ENCODE assay signal across 22 mouse cellular contexts in the genomic region with DNA sequence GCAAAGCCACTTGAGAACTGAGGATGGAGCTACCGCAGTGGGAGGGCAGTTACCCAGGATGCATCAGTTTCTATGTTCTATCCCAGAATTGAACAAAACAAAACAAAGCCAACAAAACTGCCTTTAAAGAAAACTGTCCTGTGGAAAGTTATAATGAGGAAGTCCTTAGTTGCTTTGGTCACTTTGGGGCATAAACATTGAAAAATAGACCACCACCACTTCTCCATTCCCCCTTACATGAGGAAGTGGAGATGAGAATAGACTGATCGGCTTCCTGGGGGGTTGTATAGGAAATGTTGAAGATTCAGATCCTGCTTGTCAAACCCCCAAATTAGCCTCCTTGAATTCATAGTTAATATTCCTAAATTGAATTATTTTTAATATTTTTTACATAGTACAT. TPM values are rescaled to one million over a fixed set of nuclear protein-coding genes. Genes with fewer than 3 reads are reported as not detected.
DNase-seq lines count a peak whose midpoint lies in the region; ATAC-seq and TF ChIP-seq lines count a peak whose summit lies in the region.
"Had no signal": no experiment of that assay in that cellular context is flagged by ENCODE, and none has a peak within 500 bp of the region (broad histone marks: within the 10 kb centered on the region; RNA-seq: fewer than 3 reads in every experiment).

No protein-coding gene starts in this region.

- ATAC-seq in liver, embryonic 11.5 days (replicated peaks; ENCODE audit: low FRiP score) = no peak
- ATAC-seq in granulocyte monocyte progenitor cell, adult 5-6 weeks (replicated peaks; ENCODE audit: poor library complexity, severe bottlenecking) = peak; percentile 97
- ATAC-seq in monocyte, adult 5-6 weeks (replicated peaks; ENCODE audit: insufficient number of reproducible peaks, low FRiP score, low TSS enrichment, poor library complexity, severe bottlenecking) = peak; percentile 41; the same call in 1 of the 2 replicates
- ATAC-seq: forebrain, embryonic 14.5 days had no signal

- intact Hi-C loops in left cerebral cortex, postnatal 14 days (cut with DNase I) = no loop called here
- intact Hi-C loops in gastrocnemius, adult 2 months (cut with DNase I) = no loop called here

- 0 out of 2 replicates have a peak, but pooled peaks cover 2% of the 10 kb centered on the region for H3K4me1 ChIP-seq in liver, adult 2 months (ENCODE audit: control insufficient read depth, insufficient read depth, low read length)
- H3K4me1 ChIP-seq in liver, embryonic 11.5 days (replicated peaks; ENCODE audit: control insufficient read depth, insufficient read depth, low read length) = no peaks in the 10 kb centered on the region
- H3K4me1 ChIP-seq in bone marrow macrophage, adult 2 months (ENCODE audit: control insufficient read depth, insufficient read depth, low read length) = peaks cover 29% of the 10 kb centered on the region
- H3K4me1 ChIP-seq: embryonic facial prominence, embryonic 15.5 days; forebrain, embryonic 10.5 days; heart, embryonic 10.5 days; hindbrain, embryonic 13.5 days had no signal

- peak; percentile 50 for DNase-seq in liver, adult 2 months (ENCODE audit: extremely low read depth, low read depth, low spot score)
- DNase-seq in liver, embryonic 11.5 days (ENCODE audit: low spot score) = no peak
- no peak for DNase-seq in left cerebral cortex, postnatal 14 days (ENCODE audit: low spot score in 2 of 2)
- DNase-seq in layer of hippocampus, adult 11-12 months (ENCODE audit: low spot score) = no peak
- DNase-seq in gastrocnemius, adult 2 months = no peak
- DNase-seq: adrenal gland, postnatal 10 days; cerebellum, adult 18-20 months; cerebellum, postnatal 10 days; embryo, embryonic 11 days; gastrocnemius, postnatal 36 days; heart, postnatal 10 days; heart, postnatal 4 days had no signal

- H3K4me2 ChIP-seq in liver, embryonic 11.5 days = no peak overlapping the region
- H3K4me2 ChIP-seq: embryonic facial prominence, embryonic 15.5 days; hindbrain, embryonic 13.5 days had no signal

- H3K79me2 ChIP-seq in liver, adult 2 months (ENCODE audit: control insufficient read depth, insufficient read depth, low read length) = no peaks in the 10 kb centered on the region; the same call in 1 of the 2 replicates

- no peak for TF ChIP-seq CTCF in liver, adult 2 months (IDR thresholded peaks at IDR 0.05; ENCODE audit: low read depth, low read length)
- TF ChIP-seq CTCF in bone marrow macrophage, adult 2 months (IDR thresholded peaks at IDR 0.05; ENCODE audit: low read depth, low read length) = no peak
- no peak for TF ChIP-seq CTCF in gastrocnemius, adult 2 months (IDR thresholded peaks at IDR 0.05)

- no peaks in the 10 kb centered on the region for H3K9me3 ChIP-seq in liver, embryonic 11.5 days (ENCODE audit: control insufficient read depth, low read length)
- H3K9me3 ChIP-seq: embryonic facial prominence, embryonic 15.5 days; forebrain, embryonic 10.5 days; heart, embryonic 10.5 days; hindbrain, embryonic 13.5 days had no signal

- H3K36me3 ChIP-seq in liver, adult 2 months (ENCODE audit: control insufficient read depth, insufficient read depth, low read length) = peaks cover 45% of the 10 kb centered on the region
- H3K36me3 ChIP-seq in liver, embryonic 11.5 days (ENCODE audit: control insufficient read depth, insufficient read depth, low read length) = no peaks in the 10 kb centered on the region
- H3K36me3 ChIP-seq: embryonic facial prominence, embryonic 15.5 days; forebrain, embryonic 10.5 days; heart, embryonic 10.5 days; hindbrain, embryonic 13.5 days had no signal

- no peak for TF ChIP-seq POLR2A in liver, adult 2 months (IDR thresholded peaks at IDR 0.05; ENCODE audit: extremely low read depth, insufficient read depth, low read length)
- TF ChIP-seq POLR2A in bone marrow macrophage, adult 2 months (IDR thresholded peaks at IDR 0.05; ENCODE audit: borderline replicate concordance, low read depth, low read length) = no peak

- no peak overlapping the region for H3K27ac ChIP-seq in liver, adult 2 months (replicated peaks; ENCODE audit: insufficient read depth, low read depth, low read length)
- H3K27ac ChIP-seq in liver, embryonic 11.5 days (ENCODE audit: low read depth, low read length) = no peak overlapping the region
- H3K27ac ChIP-seq in bone marrow macrophage, adult 2 months (ENCODE audit: insufficient read depth, low read depth, low read length) = peak overlapping the region; percentile 81
- no peak overlapping the region for H3K27ac ChIP-seq in gastrocnemius, adult 2 months
- H3K27ac ChIP-seq: embryonic facial prominence, embryonic 15.5 days; forebrain, embryonic 10.5 days; heart, embryonic 10.5 days; hindbrain, embryonic 13.5 days had no signal

- H3K9ac ChIP-seq in liver, adult 2 months (ENCODE audit: low read depth, low read length) = no peak overlapping the region
- H3K9ac ChIP-seq in liver, embryonic 11.5 days (ENCODE audit: low read depth, low read length) = no peak overlapping the region
- H3K9ac ChIP-seq: embryonic facial prominence, embryonic 15.5 days; hindbrain, embryonic 13.5 days had no signal

- 92% methylated on average over 2 of the region's 2 CpGs for WGBS in liver, adult 2 months
- 64% methylated on average over 2 of the region's 2 CpGs for WGBS in liver, embryonic 11.5 days

- no peaks in the 10 kb centered on the region for H3K27me3 ChIP-seq in liver, adult 2 months (ENCODE audit: control insufficient read depth, insufficient read depth, low read length)
- H3K27me3 ChIP-seq in liver, embryonic 11.5 days (replicated peaks; ENCODE audit: control insufficient read depth, insufficient read depth, low read length) = no peaks in the 10 kb centered on the region
- H3K27me3 ChIP-seq: embryonic facial prominence, embryonic 15.5 days; hindbrain, embryonic 13.5 days had no signal

- no peak overlapping the region for H3K4me3 ChIP-seq in liver, adult 2 months (ENCODE audit: insufficient read depth, low read depth, low read length)
- no peak overlapping the region for H3K4me3 ChIP-seq in liver, embryonic 11.5 days (ENCODE audit: low read depth, low read length)
- H3K4me3 ChIP-seq in bone marrow macrophage, adult 2 months (ENCODE audit: insufficient read depth, low read length) = no peak overlapping the region
- H3K4me3 ChIP-seq in gastrocnemius, adult 2 months = no peak overlapping the region
- H3K4me3 ChIP-seq: embryonic facial prominence, embryonic 15.5 days; erythroblast, embryonic 14.5 days; forebrain, embryonic 10.5 days; heart, embryonic 10.5 days; hindbrain, embryonic 13.5 days had no signal

RNA-seq across cellular contexts. Expression of gene Hpgd, which starts 19.2 kb away (rescaled TPM):
- total RNA-seq in liver, adult 2 months (2014; rRNA removed) = 248 and 368 TPM in 2 replicates
- 59.8 and 76.5 TPM in 2 replicates for polyA plus RNA-seq in liver, adult 2 months (2012; rRNA removed)
- 28.2 and 32.4 TPM in 2 replicates for polyA plus RNA-seq in liver, embryonic 11.5 days (2014; fragmentation: Nextera tagmentation; extraction: Ambion mirVana)
- polyA plus RNA-seq in bone marrow macrophage, adult 2 months (2012; ENCODE audit: insufficient read depth, insufficient read length, missing spikeins) = 457 and 471 TPM in 2 replicates
- 1.2 TPM in 1 of 2 replicates, not detected in the other for total RNA-seq in granulocyte monocyte progenitor cell, adult 5-6 weeks (2014; fragmentation: Nextera tagmentation)
- 0.62 and 1.3 TPM in 2 replicates for total RNA-seq in granulocyte monocyte progenitor cell, adult 5-6 weeks (2017)
- total RNA-seq in monocyte, adult 5-6 weeks (2017) = 242 to 457 TPM (median 369 TPM) in 3 replicates
- 1 to 10 TPM; 2.9 to 3.6 TPM for total RNA-seq in left cerebral cortex, postnatal 14 days (2021)
- 1 to 10 TPM; 1.3 to 1.9 TPM for total RNA-seq in gastrocnemius, adult 2 months (2021)
- total RNA-seq: MEL had no signal

Comparison
In these comparisons a context has a peak if more than half of its experiments do, and no peak if none do; other contexts are left out.
1. RNA of gene Hpgd, which starts 19.2 kb away (total RNA-seq): 242 to 457 TPM in monocyte, adult 5-6 weeks and 248 to 368 TPM in liver, adult 2 months; 2.9 to 3.6 TPM in left cerebral cortex, postnatal 14 days, 1.3 to 1.9 TPM in gastrocnemius, adult 2 months and 0.62 to 1.3 TPM in granulocyte monocyte progenitor cell, adult 5-6 weeks; every median in the first group is over 10 times any median in the second.